Mouse (Mus musculus): ENCODE measurements around the gene Lrrc7. TPM values are rescaled to one million over a fixed set of nuclear protein-coding genes. Genes with fewer than 3 reads are reported as not detected.

The Lrrc7 gene
- polyA plus RNA-seq, 1 experiment from 2014 or later = 0.07 TPM

DNA sequence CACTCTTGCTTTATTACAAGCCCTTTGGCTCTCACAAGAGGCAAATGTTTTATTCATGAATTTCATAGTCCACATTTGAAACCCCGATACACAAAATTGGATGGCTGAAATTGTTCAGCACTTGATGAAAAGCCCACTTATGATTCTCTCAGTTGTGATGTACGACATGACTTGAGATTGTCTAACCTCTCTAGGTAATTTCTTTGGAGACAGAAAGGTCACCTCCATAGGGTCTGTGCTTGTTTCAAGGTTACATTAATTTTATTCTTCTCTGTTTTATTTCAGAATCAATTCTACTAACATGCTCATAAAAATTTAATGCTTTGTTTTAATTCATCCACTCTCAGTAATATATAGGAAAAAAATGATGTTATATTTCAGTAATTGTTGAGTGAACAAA is 351.4 kb downstream of the Lrrc7 start:
- no peak for ATAC-seq
- Histone ChIP-seq H3K4me2 (no peak overlapping the region), H3K27me3 (replicated peaks) (no peaks in the 10 kb centered on the region), H3K4me1 (no peaks in the 10 kb centered on the region), H3K9me3 (replicated peaks) (no peaks in the 10 kb centered on the region), H3K9ac (no peak overlapping the region), H3K27ac (no peak overlapping the region), H3K36me3 (no peaks in the 10 kb centered on the region), H3K4me3 (no peak overlapping the region)
- WGBS (ENCODE audit: insufficient replicate concordance) = 63% methylated on average over 2 of the region's 2 CpGs

DNA sequence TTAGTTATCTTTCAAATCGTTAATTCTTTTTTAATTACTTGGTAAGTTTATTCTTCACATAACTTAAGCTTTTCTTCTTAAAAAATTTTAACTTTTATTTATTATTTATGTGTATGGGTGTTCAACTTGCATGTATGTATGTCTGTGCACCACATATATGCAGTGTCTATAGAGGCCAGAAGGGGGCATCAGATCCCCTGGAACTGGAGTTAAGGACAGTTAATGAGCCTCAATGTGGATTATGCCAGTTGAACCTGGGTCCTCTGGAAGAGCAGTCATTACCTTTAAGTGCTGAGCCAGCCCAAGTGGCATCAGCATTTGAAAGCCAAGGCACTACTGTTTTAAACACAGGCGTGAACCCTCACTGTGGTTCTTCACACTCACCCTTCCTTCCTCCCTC is 352.0 kb downstream of the Lrrc7 start:
- WGBS (ENCODE audit: insufficient replicate concordance) = 2% methylated on average over 2 of the region's 2 CpGs
- ATAC-seq = 0 out of 2 replicates have a peak, but pooled peaks have one; percentile 46
- Histone ChIP-seq H3K36me3 (no peaks in the 10 kb centered on the region), H3K27me3 (replicated peaks) (no peaks in the 10 kb centered on the region), H3K4me1 (no peaks in the 10 kb centered on the region), H3K9ac (no peak overlapping the region), H3K9me3 (replicated peaks) (no peaks in the 10 kb centered on the region), H3K4me2 (no peak overlapping the region), H3K4me3 (no peak overlapping the region), H3K27ac (no peak overlapping the region)

DNA sequence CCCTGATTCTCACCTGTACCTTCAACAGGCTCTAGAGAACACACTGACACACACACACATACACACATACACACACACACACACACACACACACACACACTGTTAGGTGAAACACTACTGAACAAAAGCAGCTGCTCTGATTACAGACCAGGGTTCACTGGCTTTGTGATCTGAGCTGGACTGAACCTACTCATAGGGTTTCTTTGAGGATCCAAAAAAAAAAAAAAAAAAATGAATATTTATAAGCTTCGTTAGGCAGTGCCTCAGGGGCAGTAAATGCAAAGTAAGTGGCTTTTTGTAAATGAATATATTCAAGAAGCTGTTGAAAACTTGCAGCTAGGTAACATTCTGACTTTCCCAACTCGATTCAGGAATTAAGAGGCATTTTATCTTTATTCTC is 354.2 kb downstream of the Lrrc7 start:
- Histone ChIP-seq H3K27ac (no peak overlapping the region), H3K4me2 (no peak overlapping the region), H3K27me3 (replicated peaks) (no peaks in the 10 kb centered on the region), H3K4me3 (no peak overlapping the region), H3K9me3 (replicated peaks) (no peaks in the 10 kb centered on the region), H3K36me3 (no peaks in the 10 kb centered on the region), H3K9ac (no peak overlapping the region), H3K4me1 (no peaks in the 10 kb centered on the region)
- WGBS (ENCODE audit: insufficient replicate concordance) = 34% methylated on average over 2 of the region's 2 CpGs
- no peak for ATAC-seq

DNA sequence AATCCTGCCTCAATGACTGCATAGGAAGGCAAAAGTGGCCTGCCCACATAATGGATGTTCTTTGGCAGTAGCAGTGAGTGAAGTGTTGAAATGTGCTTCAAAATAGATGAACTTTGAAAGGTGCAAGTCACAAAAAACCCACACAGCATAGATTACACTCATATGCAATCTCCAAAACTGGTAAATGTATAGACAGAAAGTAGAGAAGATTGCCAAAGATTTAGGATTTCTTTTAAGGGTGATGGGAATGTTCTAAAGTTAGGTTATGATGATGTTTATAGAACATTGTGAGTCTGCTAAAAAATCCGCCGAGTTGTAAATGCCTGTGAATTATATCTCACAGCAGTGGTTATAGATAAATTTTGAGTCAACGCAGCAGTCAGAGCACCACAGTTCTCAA is 359.2 kb downstream of the Lrrc7 start:
- Histone ChIP-seq H3K4me2 (no peak overlapping the region), H3K4me3 (no peak overlapping the region), H3K27me3 (replicated peaks) (no peaks in the 10 kb centered on the region), H3K27ac (no peak overlapping the region), H3K4me1 (no peaks in the 10 kb centered on the region), H3K36me3 (no peaks in the 10 kb centered on the region), H3K9ac (no peak overlapping the region), H3K9me3 (replicated peaks) (no peaks in the 10 kb centered on the region)
- 74% methylated on average over 3 of the region's 3 CpGs for WGBS (ENCODE audit: insufficient replicate concordance)
- ATAC-seq = no peak

DNA sequence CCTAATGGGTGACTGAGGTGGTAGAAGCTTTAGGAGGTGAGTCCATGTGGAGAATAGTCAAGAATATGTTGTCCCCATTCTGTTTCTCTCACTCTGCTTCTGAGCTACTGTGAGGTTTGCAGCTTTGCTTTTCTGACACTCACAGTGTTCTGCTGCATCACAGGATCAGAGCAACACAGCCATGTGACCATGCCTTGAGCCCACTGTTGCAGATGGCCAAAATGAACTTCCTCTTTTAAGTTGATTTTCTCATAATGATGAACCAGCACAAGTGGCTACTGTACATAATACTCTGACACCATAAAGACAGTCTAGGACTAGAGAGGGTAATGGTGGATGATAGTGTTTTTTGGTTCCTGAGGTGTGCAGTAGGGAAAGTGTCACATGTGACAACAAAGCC is 366.6 kb downstream of the Lrrc7 start:
- H3K27me3 ChIP-seq (replicated peaks) = no peaks in the 10 kb centered on the region
- H3K9ac ChIP-seq = no peak overlapping the region
- no peaks in the 10 kb centered on the region for H3K9me3 ChIP-seq (replicated peaks)
- no peaks in the 10 kb centered on the region for H3K4me1 ChIP-seq
- no peaks in the 10 kb centered on the region for H3K36me3 ChIP-seq
- no peak overlapping the region for H3K4me2 ChIP-seq
- H3K27ac ChIP-seq = no peak overlapping the region
- no peak for ATAC-seq
- H3K4me3 ChIP-seq = no peak overlapping the region

DNA sequence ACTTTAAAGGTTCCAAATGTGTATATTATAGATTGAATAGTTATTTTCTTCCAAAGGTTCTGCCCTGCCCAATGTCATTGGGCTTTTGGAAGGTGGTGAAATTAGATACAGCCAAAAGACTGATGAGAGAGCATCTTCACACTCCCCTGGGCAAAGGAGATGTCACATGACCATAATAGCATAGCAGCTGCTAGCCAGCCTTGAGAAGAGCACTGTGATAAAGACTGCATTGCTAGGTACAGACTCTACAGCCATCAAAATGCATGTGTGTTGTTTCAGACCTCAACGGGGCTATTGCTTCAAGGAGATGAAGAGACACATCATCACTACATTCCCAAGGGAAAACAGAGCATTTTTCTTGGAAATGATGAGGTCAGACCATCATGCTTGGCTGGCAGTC is 368.8 kb downstream of the Lrrc7 start:
- 52% methylated on average over 1 of the region's 1 CpGs for WGBS (ENCODE audit: insufficient replicate concordance)
- Histone ChIP-seq H3K36me3 (no peaks in the 10 kb centered on the region), H3K4me1 (no peaks in the 10 kb centered on the region), H3K27me3 (replicated peaks) (no peaks in the 10 kb centered on the region), H3K9ac (no peak overlapping the region), H3K4me3 (no peak overlapping the region), H3K4me2 (no peak overlapping the region), H3K27ac (no peak overlapping the region), H3K9me3 (replicated peaks) (no peaks in the 10 kb centered on the region)
- ATAC-seq = no peak

DNA sequence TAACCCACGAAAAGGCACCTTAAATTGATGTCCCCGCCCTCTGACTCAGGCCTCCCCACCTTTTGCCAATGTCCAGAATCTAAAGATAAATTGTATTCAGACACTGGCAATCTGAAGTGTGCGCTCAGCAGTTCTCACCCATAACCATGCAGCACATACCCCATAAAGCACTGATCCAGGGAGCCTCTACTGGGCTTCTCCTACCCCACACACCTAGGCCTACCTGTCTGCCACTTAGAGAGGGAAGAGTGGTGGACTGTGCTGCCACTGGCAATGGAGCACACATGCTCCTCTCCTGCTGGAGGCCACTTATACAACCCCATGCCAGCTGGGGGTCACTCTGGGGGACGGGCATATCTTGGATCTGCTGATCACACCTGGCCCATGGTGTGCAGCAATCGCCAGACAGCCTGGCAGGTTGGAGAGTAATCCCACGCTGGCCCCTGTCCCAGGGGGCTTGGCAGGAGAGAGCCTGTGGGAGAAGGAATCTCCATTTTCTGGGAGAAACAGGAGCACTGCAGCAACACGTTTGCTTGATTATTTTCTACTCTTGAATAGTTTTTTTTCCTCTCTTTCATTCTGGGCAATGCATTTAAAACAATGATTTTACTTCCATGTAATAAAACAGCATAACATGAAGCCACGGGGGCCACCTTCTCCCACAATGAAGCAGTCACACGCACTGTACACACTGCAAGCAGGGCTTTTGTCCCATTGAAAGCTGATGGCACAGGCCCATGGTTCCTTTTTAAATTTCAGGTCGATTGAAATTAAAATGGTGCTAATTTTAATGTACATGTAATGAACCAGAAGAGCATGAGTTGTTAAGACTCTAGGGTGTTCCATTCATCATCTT is 386.9 kb downstream of the Lrrc7 start:
- Histone ChIP-seq H3K27me3 (replicated peaks) (no peaks in the 10 kb centered on the region), H3K4me1 (no peaks in the 10 kb centered on the region), H3K4me2 (no peak overlapping the region), H3K27ac (no peak overlapping the region), H3K4me3 (no peak overlapping the region), H3K9me3 (replicated peaks) (no peaks in the 10 kb centered on the region), H3K9ac (no peak overlapping the region), H3K36me3 (no peaks in the 10 kb centered on the region)
- no peak for ATAC-seq
- 53% methylated on average over 10 of the region's 10 CpGs for WGBS (ENCODE audit: insufficient replicate concordance)

DNA sequence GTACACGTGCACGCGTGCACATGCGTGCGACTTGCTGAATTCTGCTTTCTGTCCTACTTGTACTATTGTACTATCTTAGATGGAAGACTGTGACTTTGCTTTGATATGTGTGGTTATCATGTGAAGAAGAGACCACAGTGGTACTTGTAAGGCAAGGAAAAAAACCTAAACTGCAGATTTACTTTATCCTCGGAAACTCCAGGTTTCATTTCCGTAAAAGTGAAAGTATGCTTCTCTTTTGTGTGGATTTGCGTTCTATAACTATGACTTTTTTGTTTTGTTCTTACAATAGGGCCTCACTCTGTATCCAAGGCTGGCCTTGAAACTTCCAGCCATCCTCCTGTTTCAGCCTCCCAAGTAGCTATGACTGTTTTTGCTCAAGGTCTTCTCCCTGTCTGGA is 392.8 kb downstream of the Lrrc7 start:
- no peaks in the 10 kb centered on the region for H3K36me3 ChIP-seq
- ATAC-seq = no peak
- H3K9me3 ChIP-seq (replicated peaks) = no peaks in the 10 kb centered on the region
- no peak overlapping the region for H3K4me3 ChIP-seq
- H3K4me1 ChIP-seq = no peaks in the 10 kb centered on the region
- H3K27me3 ChIP-seq (replicated peaks) = no peaks in the 10 kb centered on the region
- H3K27ac ChIP-seq = no peak overlapping the region
- no peak overlapping the region for H3K9ac ChIP-seq
- 89% methylated on average over 8 of the region's 8 CpGs for WGBS (ENCODE audit: insufficient replicate concordance)
- no peak overlapping the region for H3K4me2 ChIP-seq

DNA sequence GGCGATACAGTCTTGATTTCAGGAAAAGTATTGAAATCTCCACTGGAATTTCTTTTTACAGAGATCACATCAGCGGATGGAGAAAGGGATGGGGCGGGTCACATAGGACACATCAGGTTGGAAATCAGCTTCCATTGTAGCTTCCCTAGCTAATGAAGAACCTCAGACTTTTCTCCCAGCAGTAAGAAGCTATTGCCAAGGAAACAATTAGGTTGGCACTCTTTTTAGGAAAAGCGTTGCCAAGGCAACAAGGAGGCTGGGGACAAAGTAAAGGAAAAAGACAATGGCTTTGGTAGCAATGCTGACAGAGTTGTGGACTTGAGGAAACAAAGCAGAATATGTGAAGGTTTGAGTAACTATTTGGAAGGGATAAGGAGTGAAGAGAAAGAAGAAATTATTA is 393.6 kb downstream of the Lrrc7 start:
- Histone ChIP-seq H3K9me3 (replicated peaks) (no peaks in the 10 kb centered on the region), H3K4me2 (no peak overlapping the region), H3K9ac (no peak overlapping the region), H3K27ac (no peak overlapping the region), H3K27me3 (replicated peaks) (no peaks in the 10 kb centered on the region), H3K36me3 (no peaks in the 10 kb centered on the region), H3K4me3 (no peak overlapping the region), H3K4me1 (no peaks in the 10 kb centered on the region)
- 65% methylated on average over 4 of the region's 4 CpGs for whole genome bisulfite sequencing (ENCODE audit: insufficient replicate concordance)
- no peak for ATAC-seq

DNA sequence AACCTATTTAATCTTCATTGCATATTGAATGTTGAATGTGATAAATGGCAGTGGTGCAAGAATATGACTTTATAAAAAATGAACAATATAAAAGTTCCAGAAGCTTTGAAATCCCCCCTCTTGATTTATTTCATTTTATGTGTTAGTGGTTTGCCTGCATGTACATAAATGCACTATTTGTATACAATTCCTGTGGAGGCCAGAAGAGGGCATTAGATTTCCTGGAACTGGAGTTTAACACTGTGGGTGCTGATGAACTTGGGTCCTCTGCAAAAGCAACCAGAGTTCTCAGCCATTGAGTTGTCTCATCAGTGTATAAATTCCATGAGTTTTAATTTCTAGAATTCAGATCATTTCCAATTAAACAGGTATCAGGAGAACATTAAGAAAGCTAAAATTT is 397.0 kb downstream of the Lrrc7 start:
- H3K27ac ChIP-seq = no peak overlapping the region
- H3K4me2 ChIP-seq = no peak overlapping the region
- no peaks in the 10 kb centered on the region for H3K27me3 ChIP-seq (replicated peaks)
- no peak overlapping the region for H3K9ac ChIP-seq
- H3K36me3 ChIP-seq = no peaks in the 10 kb centered on the region
- ATAC-seq = no peak
- no peaks in the 10 kb centered on the region for H3K9me3 ChIP-seq (replicated peaks)
- H3K4me1 ChIP-seq = no peaks in the 10 kb centered on the region
- no peak overlapping the region for H3K4me3 ChIP-seq

DNA sequence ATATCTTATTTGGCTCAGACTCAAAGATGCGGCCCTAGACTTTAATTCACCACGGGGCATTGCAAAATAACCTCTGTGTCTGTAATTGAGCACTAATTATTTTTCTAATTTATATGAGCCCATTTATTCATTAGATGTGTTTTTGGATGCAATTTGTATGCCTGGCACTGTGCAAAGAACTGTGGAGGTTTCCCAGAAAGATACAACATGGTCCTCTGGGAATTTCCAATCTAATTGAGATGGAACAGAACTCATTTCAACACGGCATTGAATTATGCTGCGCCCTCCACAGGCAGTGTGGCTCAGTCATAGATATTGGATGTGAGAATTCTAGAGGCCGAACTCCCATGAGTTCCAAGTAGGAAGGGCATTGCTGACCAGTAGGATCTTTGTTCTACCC is 397.6 kb downstream of the Lrrc7 start:
- 66% methylated on average over 5 of the region's 5 CpGs for WGBS (ENCODE audit: insufficient replicate concordance)
- Histone ChIP-seq H3K4me3 (no peak overlapping the region), H3K9ac (no peak overlapping the region), H3K27ac (no peak overlapping the region), H3K4me2 (no peak overlapping the region), H3K4me1 (no peaks in the 10 kb centered on the region), H3K9me3 (replicated peaks) (no peaks in the 10 kb centered on the region), H3K27me3 (replicated peaks) (no peaks in the 10 kb centered on the region), H3K36me3 (no peaks in the 10 kb centered on the region)
- ATAC-seq = no peak

DNA sequence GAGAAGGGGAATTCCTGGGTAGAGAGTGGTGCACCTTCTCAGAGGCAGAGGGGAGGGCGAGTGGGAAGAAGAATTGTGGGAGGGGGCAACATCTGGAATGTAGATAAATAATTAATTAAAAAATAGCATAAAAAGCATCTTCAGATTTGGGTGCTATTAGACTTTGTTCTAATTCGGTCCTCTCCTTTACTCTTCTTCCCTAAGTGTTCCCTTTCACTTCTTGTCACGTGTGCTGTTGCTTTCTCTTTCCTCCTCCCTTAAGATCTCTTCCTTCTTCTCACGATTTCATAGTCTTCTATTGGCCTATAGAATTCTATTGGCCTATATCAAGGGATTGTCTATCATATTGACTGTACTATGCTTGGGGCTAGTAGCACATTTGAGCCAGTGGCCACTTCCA is 398.9 kb downstream of the Lrrc7 start:
- Histone ChIP-seq H3K9me3 (replicated peaks) (no peaks in the 10 kb centered on the region), H3K27ac (no peak overlapping the region), H3K9ac (no peak overlapping the region), H3K4me2 (no peak overlapping the region), H3K36me3 (no peaks in the 10 kb centered on the region), H3K4me1 (no peaks in the 10 kb centered on the region), H3K4me3 (no peak overlapping the region), H3K27me3 (replicated peaks) (no peaks in the 10 kb centered on the region)
- WGBS (ENCODE audit: insufficient replicate concordance) = 43% methylated on average over 4 of the region's 4 CpGs
- ATAC-seq = no peak

DNA sequence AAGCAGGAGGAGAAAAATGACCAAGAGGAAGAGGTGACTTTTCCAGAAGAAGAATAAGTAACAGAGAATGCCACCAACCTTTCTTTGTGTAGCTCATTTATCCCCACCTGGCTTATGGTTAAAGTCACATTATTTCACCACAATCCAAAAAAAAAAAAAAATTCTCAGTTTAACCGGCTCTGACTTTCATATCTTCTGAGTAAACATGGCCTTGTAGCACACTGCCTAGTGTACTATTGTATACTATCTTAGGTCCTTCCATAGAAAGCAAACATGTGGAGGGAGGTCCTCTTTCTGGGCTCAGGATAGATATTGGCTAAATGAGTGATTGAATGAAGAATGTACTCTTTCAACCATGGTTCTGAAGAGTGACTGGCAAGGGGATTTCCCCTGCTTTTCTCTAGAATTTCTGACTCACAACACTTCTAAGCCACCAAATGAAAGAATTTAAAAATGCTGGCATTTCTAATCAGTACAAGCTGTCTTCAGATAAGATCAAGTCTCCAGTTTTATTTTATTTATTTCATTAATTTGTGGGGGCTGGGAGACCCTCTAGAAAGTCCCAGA is 400.0 kb downstream of the Lrrc7 start:
- Histone ChIP-seq H3K9ac (no peak overlapping the region), H3K4me3 (no peak overlapping the region), H3K9me3 (replicated peaks) (no peaks in the 10 kb centered on the region), H3K4me2 (no peak overlapping the region), H3K27me3 (replicated peaks) (no peaks in the 10 kb centered on the region), H3K36me3 (no peaks in the 10 kb centered on the region), H3K4me1 (no peaks in the 10 kb centered on the region), H3K27ac (no peak overlapping the region)
- no peak for ATAC-seq
- 65% methylated on average over 1 of the region's 1 CpGs for WGBS (ENCODE audit: insufficient replicate concordance)
